Mouse (Mus musculus): ENCODE measurements around the gene Dtx3. TPM values are rescaled to one million over a fixed set of nuclear protein-coding genes. Genes with fewer than 3 reads are reported as not detected.
"Not testable (repeated sequence)": the region's sequence is repeated elsewhere in the genome, so short reads cannot be mapped to it uniquely, and the experiment has no call there.

Dtx3 gene
- polyA plus RNA-seq, 1 experiment = 5.0 TPM

GRCm38 (mm10) chr10:127170837-127171272, 24.7 kb downstream of the Dtx3 start:
- H3K4me1 ChIP-seq (ENCODE audit: control insufficient read depth, insufficient read depth, insufficient read length, low read length) = peaks cover 2% of the 10 kb centered on the region; the same call in 1 of the 2 replicates

GRCm38 (mm10) chr10:127170002-127170401, 25.5 kb downstream of the Dtx3 start:
- Histone ChIP-seq H3K27ac (replicated peaks; ENCODE audit: low read depth, low read length) (no peak overlapping the region), H3K4me3 (ENCODE audit: insufficient read depth, low read depth, low read length) (no peak overlapping the region), H3K4me1 (ENCODE audit: control insufficient read depth, insufficient read depth, insufficient read length, low read length) (peaks cover 2% of the 10 kb centered on the region; the same call in 1 of the 2 replicates)

More at GRCm38 (mm10) chr10:127170837-127171272, 24.7 kb downstream of the Dtx3 start:
- H3K27ac ChIP-seq (replicated peaks; ENCODE audit: low read depth, low read length) = no peak overlapping the region
- peak overlapping the region; percentile 45 for H3K4me3 ChIP-seq (ENCODE audit: insufficient read depth, low read depth, low read length)

GRCm38 (mm10) chr10:127167614-127168192, 27.8 kb downstream of the Dtx3 start:
- Histone ChIP-seq H3K4me3 (ENCODE audit: insufficient read depth, low read depth, low read length) (no peak overlapping the region), H3K4me1 (ENCODE audit: control insufficient read depth, insufficient read depth, insufficient read length, low read length) (peaks cover 2% of the 10 kb centered on the region; the same call in 1 of the 2 replicates), H3K27ac (replicated peaks; ENCODE audit: low read depth, low read length) (no peak overlapping the region)

- H3K27ac ChIP-seq (replicated peaks; ENCODE audit: low read depth, low read length) = no peak overlapping the region
- peaks cover 2% of the 10 kb centered on the region; the same call in 1 of the 2 replicates for H3K4me1 ChIP-seq (ENCODE audit: control insufficient read depth, insufficient read depth, insufficient read length, low read length)
- peak overlapping the region; percentile 65; the same call in 1 of the 2 replicates for H3K4me3 ChIP-seq (ENCODE audit: insufficient read depth, low read depth, low read length)
These were observed 28.5 kb downstream of the Dtx3 start for GRCm38 (mm10) chr10:127166771-127167613.

- Histone ChIP-seq H3K27ac (replicated peaks; ENCODE audit: low read depth, low read length) (no peak overlapping the region), H3K4me3 (ENCODE audit: insufficient read depth, low read depth, low read length) (peak overlapping the region; percentile 65), H3K4me1 (ENCODE audit: control insufficient read depth, insufficient read depth, insufficient read length, low read length) (peaks cover 2% of the 10 kb centered on the region; the same call in 1 of the 2 replicates)
These were observed 29.2 kb downstream of the Dtx3 start for GRCm38 (mm10) chr10:127166404-127166715.

GRCm38 (mm10) chr10:127165654-127166403, 29.7 kb downstream of the Dtx3 start:
- peaks cover under 1% of the 10 kb centered on the region; the same call in 1 of the 2 replicates for H3K4me1 ChIP-seq (ENCODE audit: control insufficient read depth, insufficient read depth, insufficient read length, low read length)
- peak overlapping the region; percentile 65 for H3K4me3 ChIP-seq (ENCODE audit: insufficient read depth, low read depth, low read length)
- no peak overlapping the region for H3K27ac ChIP-seq (replicated peaks; ENCODE audit: low read depth, low read length)

GRCm38 (mm10) chr10:127165354-127165653, 30.2 kb downstream of the Dtx3 start:
- no peak overlapping the region for H3K27ac ChIP-seq (replicated peaks; ENCODE audit: low read depth, low read length)
- peak overlapping the region; percentile 65 for H3K4me3 ChIP-seq (ENCODE audit: insufficient read depth, low read depth, low read length)
- H3K4me1 ChIP-seq (ENCODE audit: control insufficient read depth, insufficient read depth, insufficient read length, low read length) = no peaks in the 10 kb centered on the region

- Histone ChIP-seq H3K4me1 (ENCODE audit: control insufficient read depth, insufficient read depth, insufficient read length, low read length) (no peaks in the 10 kb centered on the region), H3K27ac (replicated peaks; ENCODE audit: low read depth, low read length) (peak within 1 kb of the TSS; percentile 17; the same call in 1 of the 2 replicates), H3K4me3 (ENCODE audit: insufficient read depth, low read depth, low read length) (peak within 1 kb of the TSS; percentile 65)
These were observed 30.7 kb downstream of the Dtx3 start, which contains the start of gene B4galnt1 for GRCm38 (mm10) chr10:127164631-127165353. Gene B4galnt1 (plus strand): TSS chr10:127165225.

- H3K27ac ChIP-seq (replicated peaks; ENCODE audit: low read depth, low read length) = no peak overlapping the region
- no peaks in the 10 kb centered on the region for H3K4me1 ChIP-seq (ENCODE audit: control insufficient read depth, insufficient read depth, insufficient read length, low read length)
- H3K4me3 ChIP-seq (ENCODE audit: insufficient read depth, low read depth, low read length) = no peak overlapping the region
These were observed 31.3 kb downstream of the Dtx3 start for GRCm38 (mm10) chr10:127164190-127164589.

GRCm38 (mm10) chr10:127162771-127163261, 32.7 kb downstream of the Dtx3 start:
- H3K4me1 ChIP-seq (ENCODE audit: control insufficient read depth, insufficient read depth, insufficient read length, low read length); H3K27ac ChIP-seq (replicated peaks; ENCODE audit: low read depth, low read length): not testable (repeated sequence)

GRCm38 (mm10) chr10:127160728-127161127, 34.8 kb downstream of the Dtx3 start:
- H3K27ac ChIP-seq (replicated peaks; ENCODE audit: low read depth, low read length) = no peak overlapping the region
- no peaks in the 10 kb centered on the region for H3K4me1 ChIP-seq (ENCODE audit: control insufficient read depth, insufficient read depth, insufficient read length, low read length)
- H3K4me3 ChIP-seq (ENCODE audit: insufficient read depth, low read depth, low read length) = no peak overlapping the region

More at GRCm38 (mm10) chr10:127162771-127163261, 32.7 kb downstream of the Dtx3 start:
- H3K4me3 ChIP-seq (ENCODE audit: insufficient read depth, low read depth, low read length) = not testable (repeated sequence)

- H3K4me1 ChIP-seq (ENCODE audit: control insufficient read depth, insufficient read depth, insufficient read length, low read length) = no peaks in the 10 kb centered on the region
- no peak overlapping the region for H3K4me3 ChIP-seq (ENCODE audit: insufficient read depth, low read depth, low read length)
- no peak overlapping the region for H3K27ac ChIP-seq (replicated peaks; ENCODE audit: low read depth, low read length)
These were observed 35.4 kb downstream of the Dtx3 start for GRCm38 (mm10) chr10:127160081-127160480.

GRCm38 (mm10) chr10:127158471-127158870, 37.1 kb downstream of the Dtx3 start:
- H3K4me3 ChIP-seq (ENCODE audit: insufficient read depth, low read depth, low read length) = no peak overlapping the region
- H3K27ac ChIP-seq (replicated peaks; ENCODE audit: low read depth, low read length) = no peak overlapping the region

GRCm38 (mm10) chr10:127156511-127156910, 39.0 kb downstream of the Dtx3 start:
- no peaks in the 10 kb centered on the region for H3K4me1 ChIP-seq (ENCODE audit: control insufficient read depth, insufficient read depth, insufficient read length, low read length)
- no peak overlapping the region for H3K27ac ChIP-seq (replicated peaks; ENCODE audit: low read depth, low read length)
- H3K4me3 ChIP-seq (ENCODE audit: insufficient read depth, low read depth, low read length) = no peak overlapping the region

More at GRCm38 (mm10) chr10:127158471-127158870, 37.1 kb downstream of the Dtx3 start:
- H3K4me1 ChIP-seq (ENCODE audit: control insufficient read depth, insufficient read depth, insufficient read length, low read length) = no peaks in the 10 kb centered on the region
